Mouse (Mus musculus) effector memory CD4-positive, alpha-beta T cell, adult 5 months (primary cell): Measurements from ENCODE around the gene Art5. TPM values are rescaled to one million over a fixed set of nuclear protein-coding genes. Genes with fewer than 3 reads are reported as not detected.

Experiments used
- polyA plus RNA-seq: library from polyadenylated mRNA; unstranded; fragments of 100-300 nt; shearing (Covaris generic); gene quantifications from one replicate; pipeline ENCODE4 v1.2.1, GENCODE M21; 2017

The Art5 gene
- 0.25 TPM for polyA plus RNA-seq

DNA sequence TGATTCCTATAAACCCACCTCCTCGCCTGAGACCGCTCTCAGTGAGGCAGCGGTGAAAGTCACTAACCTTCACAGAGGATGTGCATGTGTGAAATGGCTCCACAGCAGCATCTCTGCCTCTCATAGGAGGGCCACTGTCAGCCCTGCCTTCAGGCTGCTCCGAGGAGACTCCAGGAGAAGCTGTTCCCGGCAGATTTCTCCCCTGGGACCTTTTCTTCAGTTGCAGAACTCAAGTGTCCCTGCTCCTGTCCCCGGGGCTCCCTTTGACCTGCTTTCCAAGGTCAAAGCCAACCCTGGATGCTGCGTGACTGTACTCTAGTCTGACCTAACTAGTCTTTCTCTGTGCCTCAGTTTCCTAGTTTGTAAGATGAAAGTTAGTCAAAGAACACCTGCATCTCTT is at the start of gene Art5:
TSS of gene Art5 (minus strand) at position 319 of the 400 bp plus-strand sequence.

DNA sequence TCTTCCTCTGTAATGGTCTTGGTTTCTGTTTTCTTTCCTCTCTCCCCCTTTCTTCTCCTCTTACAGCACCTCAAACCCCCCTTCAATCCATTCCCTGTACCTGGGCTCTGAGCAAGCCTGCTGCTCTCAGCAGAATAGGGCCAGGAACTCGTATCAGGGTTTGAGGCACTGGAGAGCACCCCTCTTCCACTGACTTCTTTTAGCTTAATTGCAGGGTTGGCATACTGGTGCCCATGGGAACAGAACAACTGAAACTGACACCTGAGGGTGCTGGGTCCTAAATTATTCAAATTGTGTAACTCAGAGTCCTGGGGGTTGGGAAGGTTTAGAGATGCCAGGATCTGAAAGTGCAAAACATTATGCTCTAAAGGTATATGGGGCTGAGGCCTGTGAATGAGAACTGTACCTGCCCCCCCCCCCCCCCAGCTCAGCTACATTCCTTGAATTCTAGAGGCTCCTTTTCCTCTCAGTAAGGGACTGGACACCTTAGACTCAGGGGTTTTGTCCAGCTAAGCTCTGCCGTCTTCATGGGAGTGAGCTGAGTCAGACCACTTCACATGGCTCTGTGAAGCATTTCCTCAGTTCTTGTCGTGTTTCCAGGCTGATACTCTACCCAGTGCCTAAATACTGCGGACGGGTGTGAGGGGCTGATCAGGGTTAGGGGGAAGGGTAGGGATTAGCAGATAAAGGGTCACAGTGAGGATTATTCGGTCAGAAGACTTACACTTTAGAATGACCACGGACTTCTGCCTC is 7.5 kb upstream of the Art5 start, which contains the start of gene Chrna10:
TSS of gene Chrna10 (minus strand) at position 250 of the 753 bp plus-strand sequence.

DNA sequence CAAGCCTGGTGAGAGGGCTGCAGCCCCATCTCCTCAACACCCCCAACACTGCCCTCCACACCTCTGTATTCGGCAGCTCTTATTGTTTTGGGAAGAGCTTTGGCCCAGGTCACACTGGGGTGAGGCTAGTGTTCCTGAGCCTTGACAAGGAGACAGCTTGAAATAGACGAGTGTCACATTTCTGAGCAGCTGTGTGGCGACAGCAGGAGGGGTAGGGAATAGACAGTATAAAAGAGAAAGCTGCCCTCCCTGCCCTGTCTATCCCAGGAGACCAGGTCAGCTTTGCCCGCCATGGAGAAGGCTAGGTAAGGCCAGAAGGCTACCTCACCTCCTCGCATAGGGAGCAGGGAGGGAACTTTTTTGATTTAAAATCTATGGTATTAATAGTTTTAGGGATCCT is 7.8 kb downstream of the Art5 start, which contains the start of gene Art1:
TSS of gene Art1 (plus strand) at position 257 of the 400 bp plus-strand sequence.

DNA sequence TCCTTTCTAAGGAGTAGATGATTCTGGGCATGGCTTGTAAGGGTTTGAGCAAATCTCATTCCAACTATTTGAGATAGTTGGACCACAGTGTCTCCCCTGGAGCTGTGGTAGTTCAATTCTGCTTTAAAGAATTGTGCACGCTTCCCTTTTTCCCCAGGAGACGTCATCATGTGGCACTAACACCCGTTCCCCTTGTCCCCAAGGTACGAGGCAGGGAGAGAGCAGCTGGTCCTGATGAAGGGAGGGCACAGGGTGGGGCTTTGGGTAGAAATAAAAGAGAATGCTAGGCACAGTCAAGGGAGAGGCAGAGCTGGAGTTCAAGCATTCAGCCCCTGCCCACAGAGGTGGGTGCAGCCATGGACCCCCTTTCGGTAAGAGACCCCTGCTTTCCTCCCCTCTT is 26.5 kb downstream of the Art5 start, which contains the start of gene Trpc2:
TSS of gene Trpc2 (plus strand) at position 301 of the 400 bp plus-strand sequence.

DNA sequence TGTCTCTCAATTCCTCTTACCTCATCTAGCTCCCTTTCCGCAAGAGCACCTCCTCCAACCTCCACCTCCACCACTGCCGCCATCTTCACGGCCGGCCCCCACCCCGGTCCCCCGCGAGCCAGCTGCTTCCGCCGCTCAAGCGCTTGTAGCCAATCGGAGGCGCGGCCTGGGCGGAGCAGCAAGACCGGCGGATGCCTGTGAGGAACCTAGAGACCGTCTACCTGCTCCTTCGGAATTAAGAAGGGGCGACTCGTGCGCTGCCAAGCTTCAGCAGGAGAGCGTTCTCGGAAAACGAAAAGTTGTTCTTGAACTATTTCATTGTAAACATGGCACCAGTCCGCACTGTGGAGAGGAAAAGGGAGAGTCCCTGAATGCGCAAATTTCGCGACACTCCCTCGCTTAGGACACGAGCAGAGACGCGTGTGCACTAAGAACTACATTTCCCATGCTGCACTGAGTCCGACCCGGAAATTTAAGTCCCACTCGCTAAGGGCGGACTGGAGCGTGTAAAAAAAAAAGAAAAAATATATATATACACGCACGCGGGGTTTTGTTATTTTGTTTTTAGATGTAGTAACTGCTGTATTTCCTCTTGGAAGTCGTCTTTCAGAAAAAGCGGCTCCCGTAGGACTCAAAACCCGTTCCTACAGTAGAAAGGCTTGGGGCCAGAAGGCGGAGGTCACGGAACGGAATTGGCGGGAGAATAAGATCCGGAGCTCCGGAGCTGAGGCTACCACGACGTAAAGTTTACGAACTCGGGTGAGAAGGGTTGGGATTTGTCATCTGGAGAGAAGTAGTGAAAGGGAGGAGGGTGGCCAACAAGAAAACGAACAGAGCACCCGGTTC is 44.0 kb downstream of the Art5 start, which contains the start of the genes Rnf121, Xndc1 and Xntrpc:
TSS of gene Rnf121 (minus strand) at position 424 of the 846 bp plus-strand sequence.
TSS of gene Xndc1 (plus strand) at position 466 of the 846 bp plus-strand sequence.
TSS of gene Xntrpc (plus strand) at position 668 of the 846 bp plus-strand sequence.

Other genes with a start within 250 kb of the Art5 start
- gene Anapc15, start 245.8 kb downstream of the Art5 start, polyA plus RNA-seq: 31.1 TPM
- gene Folr1, start 238.7 kb downstream of the Art5 start, polyA plus RNA-seq: not detected
- 83.3 TPM for gene Lamtor1, start 203.6 kb downstream of the Art5 start, polyA plus RNA-seq
- 0.57 TPM for gene Tomt, start 203.1 kb downstream of the Art5 start, polyA plus RNA-seq
- gene Lrrc51, start 175.6 kb downstream of the Art5 start, polyA plus RNA-seq: 0.44 TPM
- 138 TPM for gene Numa1, start 175.4 kb downstream of the Art5 start, polyA plus RNA-seq
- gene Il18bp, start 90.8 kb downstream of the Art5 start, polyA plus RNA-seq: 3.2 TPM
- gene Rnf121, start 44.0 kb downstream of the Art5 start, polyA plus RNA-seq: 20.0 TPM
- gene Xndc1, start 44.0 kb downstream of the Art5 start, polyA plus RNA-seq: 27.8 TPM
- 0.20 TPM for gene Xntrpc, start 43.8 kb downstream of the Art5 start, polyA plus RNA-seq
- gene Trpc2, start 26.4 kb downstream of the Art5 start, polyA plus RNA-seq: not detected
- gene Art1, start 7.7 kb downstream of the Art5 start, polyA plus RNA-seq: not detected
- gene Chrna10, start 7.3 kb upstream of the Art5 start, polyA plus RNA-seq: not detected
- 187 TPM for gene Nup98, start 100.7 kb upstream of the Art5 start, polyA plus RNA-seq
- 37.9 TPM for gene Pgap2, start 100.7 kb upstream of the Art5 start, polyA plus RNA-seq
- 608 TPM for gene Rhog, start 146.6 kb upstream of the Art5 start, polyA plus RNA-seq
- 165 TPM for gene Stim1, start 158.3 kb upstream of the Art5 start, polyA plus RNA-seq